Mouse (Mus musculus) CD4-positive naive resting alpha-beta T cell, adult 76 days (primary cell): ENCODE measurements around the gene Hist1h2bf. TPM values are rescaled to one million over a fixed set of nuclear protein-coding genes. Genes with fewer than 3 reads are reported as not detected.

Source experiments
- total RNA-seq: library from RNA; stranded (reverse); gene quantifications from one replicate; pipeline ENCODE4 v1.2.4, GENCODE M21; 2023

Gene Hist1h2bf
- total RNA-seq, 1 experiment from 2014 or later: 40.8 TPM

Other genes starting within 250 kb of the Hist1h2bf start
- gene Zfp322a, start 205.0 kb downstream of the Hist1h2bf start, total RNA-seq: 13.3 TPM
- gene Abt1, start 150.3 kb downstream of the Hist1h2bf start, total RNA-seq: 15.9 TPM
- not detected for gene Btn1a1, start 108.3 kb downstream of the Hist1h2bf start, total RNA-seq
- gene Btn2a2, start 85.3 kb downstream of the Hist1h2bf start, total RNA-seq: not detected
- 147 TPM for gene Hist1h4h, start 43.1 kb downstream of the Hist1h2bf start, total RNA-seq
- 24.7 TPM for gene Hist1h2af, start 40.3 kb downstream of the Hist1h2bf start, total RNA-seq
- gene Hist1h3g, start 38.8 kb downstream of the Hist1h2bf start, total RNA-seq: 2.3 TPM
- 5.5 TPM for gene Hist1h2bh, start 30.8 kb downstream of the Hist1h2bf start, total RNA-seq
- gene Hist1h3f, start 30.1 kb downstream of the Hist1h2bf start, total RNA-seq: 48.1 TPM
- gene Hist1h4f, start 22.5 kb downstream of the Hist1h2bf start, total RNA-seq: 42.3 TPM
- gene Hist1h1d, start 20.9 kb downstream of the Hist1h2bf start, total RNA-seq: 5.2 TPM
- 91.9 TPM for gene Hist1h3e, start 11.8 kb downstream of the Hist1h2bf start, total RNA-seq
- 7.8 TPM for gene Hist1h2ae, start 3.0 kb downstream of the Hist1h2bf start, total RNA-seq
- 110 TPM for gene Hist1h2bg, start 2.8 kb downstream of the Hist1h2bf start, total RNA-seq
- gene Hist1h2ad, start 185 bp upstream of the Hist1h2bf start, total RNA-seq: 3.8 TPM
- gene Hist1h3d, start 1.6 kb upstream of the Hist1h2bf start, total RNA-seq: 3.4 TPM
- gene Hist1h4d, start 7.4 kb upstream of the Hist1h2bf start, total RNA-seq: 86.8 TPM
- gene Hist1h2be, start 46.9 kb upstream of the Hist1h2bf start, total RNA-seq: 8.4 TPM
- gene Hist1h1e, start 48.4 kb upstream of the Hist1h2bf start, total RNA-seq: 82.2 TPM
- 3.4 TPM for gene Hist1h2ac, start 109.8 kb upstream of the Hist1h2bf start, total RNA-seq
- 5.1 TPM for gene Hist1h2bc, start 110.0 kb upstream of the Hist1h2bf start, total RNA-seq
- not detected for gene Hist1h1t, start 121.6 kb upstream of the Hist1h2bf start, total RNA-seq
- 75.4 TPM for gene Hist1h4c, start 124.3 kb upstream of the Hist1h2bf start, total RNA-seq
- 1.5 TPM for gene Hfe, start 136.7 kb upstream of the Hist1h2bf start, total RNA-seq
- 504 TPM for gene Hist1h1c, start 164.6 kb upstream of the Hist1h2bf start, total RNA-seq
- 5.8 TPM for gene Hist1h3c, start 171.4 kb upstream of the Hist1h2bf start, total RNA-seq
- gene Hist1h2bb, start 172.5 kb upstream of the Hist1h2bf start, total RNA-seq: 23.9 TPM
- 30.2 TPM for gene Hist1h2ab, start 176.9 kb upstream of the Hist1h2bf start, total RNA-seq
- 33.8 TPM for gene Hist1h3b, start 178.1 kb upstream of the Hist1h2bf start, total RNA-seq
- 27.7 TPM for gene Hist1h4b, start 182.8 kb upstream of the Hist1h2bf start, total RNA-seq
- gene Hist1h4a, start 187.0 kb upstream of the Hist1h2bf start, total RNA-seq: 63.7 TPM
- gene Hist1h3a, start 188.2 kb upstream of the Hist1h2bf start, total RNA-seq: 96.6 TPM
- gene Hist1h1a, start 189.5 kb upstream of the Hist1h2bf start, total RNA-seq: 18.2 TPM
- not detected for gene Trim38, start 195.7 kb upstream of the Hist1h2bf start, total RNA-seq
- not detected for gene Slc17a2, start 232.8 kb upstream of the Hist1h2bf start, total RNA-seq